Mouse (Mus musculus) right cerebral cortex, adult 2 months (tissue): ENCODE measurements around the gene Rtkn.
"Not testable (repeated sequence)": the region's sequence is repeated elsewhere in the genome, so short reads cannot be mapped to it uniquely, and the experiment has no call there.

Experiments used
- DNase-seq, 2 experiments: peaks; one replicate each; pipeline ENCODE4 v3.0.0; 2021 to 2022; ENCODE audit warnings: low spot score in 2 of 2

Rtkn gene

GRCm38 (mm10) chr6:83138056-83138455, 2.8 kb downstream of the Rtkn start:
- no peak for DNase-seq

GRCm38 (mm10) chr6:83140044-83140443, 4.8 kb downstream of the Rtkn start:
- no peak for DNase-seq

GRCm38 (mm10) chr6:83141636-83142035, 6.4 kb downstream of the Rtkn start:
- DNase-seq, result no peak

GRCm38 (mm10) chr6:83142211-83142731, 7.0 kb downstream of the Rtkn start:
- peak; percentile 67 to 77 for DNase-seq

GRCm38 (mm10) chr6:83142886-83143285, 7.6 kb downstream of the Rtkn start:
- peak in 1 of 2 experiments; percentile 59 for DNase-seq

GRCm38 (mm10) chr6:83145209-83145608, 9.9 kb downstream of the Rtkn start:
- no peak for DNase-seq

- no peak for DNase-seq
These were observed 10.5 kb downstream of the Rtkn start for GRCm38 (mm10) chr6:83145805-83146204.

GRCm38 (mm10) chr6:83147280-83147679, 12.0 kb downstream of the Rtkn start:
- DNase-seq, result no peak

GRCm38 (mm10) chr6:83151721-83152120, 16.5 kb downstream of the Rtkn start:
- no peak for DNase-seq

GRCm38 (mm10) chr6:83153038-83153437, 17.8 kb downstream of the Rtkn start:
- DNase-seq, result no peak

GRCm38 (mm10) chr6:83153485-83153884, 18.2 kb downstream of the Rtkn start:
- DNase-seq, result no peak

- DNase-seq, result no peak
These were observed 20.4 kb downstream of the Rtkn start for GRCm38 (mm10) chr6:83155552-83156238.

- peak; percentile 82 to 87 for DNase-seq
These were observed 21.0 kb downstream of the Rtkn start, which contains the start of the genes Wdr54 and 1700003E16Rik for GRCm38 (mm10) chr6:83156259-83156684. TSS of gene Wdr54 (minus strand) at chr6:83156397. TSS of gene 1700003E16Rik (plus strand) at chr6:83156404.

- DNase-seq, result not testable (repeated sequence)
These were observed 24.2 kb downstream of the Rtkn start for GRCm38 (mm10) chr6:83159456-83159855.

- DNase-seq, result no peak
These were observed 26.2 kb downstream of the Rtkn start for GRCm38 (mm10) chr6:83161442-83161841.

GRCm38 (mm10) chr6:83161921-83162641, 26.8 kb downstream of the Rtkn start:
- no peak for DNase-seq

GRCm38 (mm10) chr6:83162701-83163100, 27.4 kb downstream of the Rtkn start:
- peak; percentile 66 to 69 for DNase-seq

GRCm38 (mm10) chr6:83165026-83165606, 29.9 kb downstream of the Rtkn start:
- no peak for DNase-seq

GRCm38 (mm10) chr6:83165607-83166242, 30.5 kb downstream of the Rtkn start, which contains the start of gene Dctn1:
TSS of gene Dctn1 (plus strand) at chr6:83165920.
- DNase-seq, result peak; percentile 94

GRCm38 (mm10) chr6:83166243-83166630, 31.0 kb downstream of the Rtkn start:
- no peak for DNase-seq

- DNase-seq, result no peak
These were observed 34.6 kb downstream of the Rtkn start for GRCm38 (mm10) chr6:83169872-83170271.

- DNase-seq, result no peak
These were observed 35.8 kb downstream of the Rtkn start for GRCm38 (mm10) chr6:83171063-83171462.
